Mouse (Mus musculus) T-cell, adult 2 months (primary cell): ENCODE measurements at regions not wholly inside any gene's neighbourhood (a gene's known extent, or its start where the extent isn't known, plus 50 kb on each side); places are given as distances from the start of the nearest gene placed in this dataset.

Experiments
- DNase-seq: peaks from one replicate; pipeline ENCODE4 v3.0.0; 2022; ENCODE audit warnings: low spot score

DNA sequence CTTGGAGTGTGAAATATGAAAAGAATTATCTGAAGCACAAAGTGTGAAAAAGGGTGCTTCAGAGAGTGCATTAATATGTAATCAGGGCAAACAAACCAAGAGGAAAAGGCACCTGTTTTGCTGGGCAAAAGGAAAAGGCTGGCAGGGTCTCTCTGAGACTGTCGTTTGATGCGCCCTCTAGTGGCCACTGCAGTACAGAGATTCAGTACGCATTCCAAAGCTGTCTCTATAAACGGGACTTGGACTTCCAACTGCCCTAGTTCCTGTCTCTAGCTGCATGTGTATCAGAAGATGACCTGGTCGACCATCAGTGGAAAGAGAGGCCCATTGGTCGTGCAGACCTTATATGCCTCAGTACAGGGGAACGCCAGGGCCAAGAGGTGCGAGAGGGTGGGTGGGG is 58.7 kb upstream of the D16Ertd472e start:
- peak; percentile 54 for DNase-seq

DNA sequence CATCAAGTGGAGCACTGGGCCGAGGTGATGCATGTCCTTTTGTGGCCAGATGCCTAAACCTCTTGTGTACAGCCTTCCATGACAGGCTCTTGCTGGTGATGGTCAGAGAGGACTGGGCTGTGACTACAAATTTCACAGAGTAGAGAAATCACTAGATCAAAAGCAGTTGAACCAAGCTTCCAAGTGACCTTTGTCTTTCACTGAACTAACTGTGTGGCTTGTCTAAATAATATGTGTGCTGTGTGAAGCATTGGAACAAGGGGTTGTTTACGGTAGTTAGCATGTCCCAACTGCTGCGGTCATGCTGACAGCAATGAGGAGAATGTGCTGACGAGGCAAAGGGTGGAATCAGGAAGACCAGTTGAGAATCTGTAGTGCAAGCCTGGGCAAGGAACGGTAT is 55.3 kb upstream of the D16Ertd472e start:
- DNase-seq = no peak

DNA sequence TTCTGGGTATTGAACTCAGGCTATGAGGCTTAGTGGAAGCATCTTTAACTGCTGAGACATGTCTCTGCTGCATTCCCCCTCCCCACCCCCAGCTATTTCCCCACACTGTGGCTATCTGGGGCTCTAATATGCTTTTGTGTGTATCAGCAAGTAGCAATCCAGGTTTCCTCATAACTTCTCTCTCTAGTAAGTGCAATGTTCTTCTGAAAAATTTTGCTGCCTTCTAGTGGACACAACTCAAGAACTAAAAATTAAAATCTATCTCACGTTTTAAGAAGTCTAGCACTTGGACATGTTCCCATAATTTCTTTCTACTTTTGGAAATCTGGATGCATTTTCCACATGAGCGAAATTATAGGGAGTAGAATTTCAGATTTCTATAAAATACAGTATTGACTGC is 50.3 kb upstream of the D16Ertd472e start:
- no peak for DNase-seq
